Mouse (Mus musculus) midbrain, embryonic 14.5 days (tissue): ENCODE data around the gene Fn1. TPM values are rescaled to one million over a fixed set of nuclear protein-coding genes. Genes with fewer than 3 reads are reported as not detected.
A peak's percentile ranks its signal among the peaks of the same experiment; 100 is the strongest.

Source experiments
- ATAC-seq: fragments of 200-750 bp; cut with Nextera tagmentation; 2 replicates; pipeline ENCODE4 v1.8.0; 2017; ENCODE audit warnings: moderate number of reproducible peaks, moderate library complexity; ENCODE audit not compliant: low FRiP score, low TSS enrichment
- DNase-seq: peaks from one replicate; pipeline ENCODE4 v3.0.0-alpha.2; 2015
- H3K27ac ChIP-seq: fragments of 300-500 bp; sonication (generic); replicated peaks from 2 replicates; pipeline ENCODE4 v1.5.1; 2014; ENCODE audit warnings: mild to moderate bottlenecking, low read depth, low read length, moderate library complexity
- H3K27me3 ChIP-seq: fragments of 300-500 bp; sonication (generic); 2 replicates; pipeline ENCODE4 v1.6.1; 2014; ENCODE audit warnings: low read length, control low read depth, mixed read lengths; ENCODE audit not compliant: control insufficient read depth, insufficient read depth
- H3K36me3 ChIP-seq: fragments of 300-500 bp; sonication (generic); 2 replicates; pipeline ENCODE4 v1.6.1; 2014; ENCODE audit warnings: low read length, control low read depth; ENCODE audit not compliant: control insufficient read depth, insufficient read depth
- H3K4me1 ChIP-seq: fragments of 300-500 bp; sonication (generic); 2 replicates; pipeline ENCODE4 v1.6.1; 2014; ENCODE audit warnings: mild to moderate bottlenecking, antibody characterized with exemption, low read length, control low read depth; ENCODE audit not compliant: control insufficient read depth, insufficient read depth
- H3K4me2 ChIP-seq: fragments of 300-500 bp; sonication (generic); 2 replicates; pipeline ENCODE4 v1.6.1; 2014; ENCODE audit warnings: mild to moderate bottlenecking, low read length, moderate library complexity
- H3K4me3 ChIP-seq: fragments of 300-500 bp; sonication (generic); replicated peaks from 2 replicates; pipeline ENCODE4 v1.5.1; 2014; ENCODE audit warnings: low read depth, low read length
- H3K9ac ChIP-seq: fragments of 300-500 bp; sonication (generic); replicated peaks from 2 replicates; pipeline ENCODE4 v1.6.1; 2014; ENCODE audit warnings: mild to moderate bottlenecking, low read length, moderate library complexity
- H3K9me3 ChIP-seq: fragments of 300-500 bp; sonication (generic); 2 replicates; pipeline ENCODE4 v1.6.1; 2016; ENCODE audit warnings: low read length, control low read depth, mixed read lengths; ENCODE audit not compliant: control insufficient read depth
- WGBS: fragments of 180-500 bp; shearing (Covaris S2); extraction: QIAGEN DNeasy Blood & Tissue Kit; methylation state at CpG from one replicate; pipeline ENCODE4 v1.1.7; 2014; 5-methylcytosine and 5-hydroxymethylcytosine counted together
- polyA plus RNA-seq: library from polyadenylated mRNA; unstranded; fragments of >200 nt; fragmentation: Nextera tagmentation; extraction: Ambion mirVana; gene quantifications from 2 replicates; pipeline ENCODE4 v1.2.1, GENCODE M21; 2014

Fn1 gene
- 13.9 and 33.0 TPM in 2 replicates for polyA plus RNA-seq

DNA sequence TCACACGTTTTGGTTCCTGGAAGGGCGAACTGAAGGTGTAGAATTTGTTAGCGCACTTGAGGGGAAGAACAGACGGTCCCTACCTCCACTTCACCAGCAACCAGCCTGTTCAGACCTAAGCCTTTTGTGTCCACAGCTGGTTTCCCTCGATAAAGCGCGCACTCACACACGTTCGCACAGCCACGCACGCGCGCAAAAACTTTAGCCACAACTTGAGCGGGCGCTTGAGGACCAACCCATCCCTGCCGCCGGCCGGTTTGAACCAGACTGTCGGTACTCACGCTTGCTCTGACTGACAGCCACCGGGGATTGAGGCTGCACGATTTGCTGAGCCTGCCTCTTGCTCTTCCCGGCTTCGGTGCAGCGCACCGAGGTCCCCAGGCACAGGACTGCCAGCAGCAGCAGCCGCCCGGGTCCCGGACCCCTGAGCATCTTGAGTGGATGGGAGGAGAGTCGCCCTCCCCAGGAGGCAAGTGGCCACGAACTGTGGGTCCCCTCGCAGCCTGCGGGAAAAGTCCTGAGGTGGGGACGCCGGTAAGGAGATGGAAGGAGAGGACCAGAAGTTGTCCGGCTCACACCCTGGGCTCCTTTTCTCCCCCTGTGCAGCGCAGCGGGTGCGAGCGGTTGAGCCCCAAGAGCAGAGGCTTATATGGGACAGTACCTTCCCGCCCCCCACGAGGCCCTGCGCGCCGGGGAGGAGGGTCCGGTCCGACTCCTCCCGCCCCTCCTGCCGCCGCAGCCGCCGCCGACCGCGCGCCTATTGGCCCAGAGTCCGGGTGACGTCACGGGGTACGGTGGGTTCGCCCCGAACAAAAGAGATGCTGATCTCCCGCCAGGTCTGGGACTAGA is at the start of gene Fn1:
TSS of gene Fn1 (minus strand) at position 650 of the 849 bp plus-strand sequence.
- ATAC-seq (peak; percentile 93), DNase-seq (peak; percentile 93)
- Histone ChIP-seq H3K36me3 (no peaks in the 10 kb centered on the region), H3K9me3 (no peaks in the 10 kb centered on the region), H3K27ac (0 out of 2 replicates have a peak within 1 kb of the TSS, but pooled peaks have one; percentile 22), H3K4me1 (0 out of 2 replicates have a peak, but pooled peaks cover 4% of the 10 kb centered on the region), H3K9ac (peak within 1 kb of the TSS; percentile 59), H3K4me3 (peak within 1 kb of the TSS; percentile 65), H3K4me2 (peak within 1 kb of the TSS; percentile 92), H3K27me3 (peaks cover 15% of the 10 kb centered on the region; the same call in 1 of the 2 replicates)
- under 1% methylated on average over 61 of the region's 63 CpGs for WGBS

DNA sequence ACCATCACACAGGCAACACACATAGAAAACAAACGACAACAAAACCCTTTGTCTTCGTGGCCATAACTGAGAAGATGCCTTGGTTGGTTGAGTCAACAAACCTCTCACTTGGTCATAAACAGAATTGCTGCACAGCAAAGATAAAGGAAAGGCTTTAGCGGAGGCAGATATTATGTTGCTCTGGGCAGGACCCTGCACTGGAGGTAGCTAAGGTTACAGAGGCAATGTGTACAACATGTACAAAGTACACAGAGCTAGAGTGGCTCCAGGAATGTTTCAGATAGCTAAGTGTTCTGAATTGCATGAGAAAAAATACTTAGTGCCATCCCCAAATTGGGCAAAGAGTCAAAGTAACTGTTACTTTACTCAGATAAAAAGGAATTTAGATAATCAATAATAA is 43.1 kb upstream of the Fn1 start:
- H3K4me1 ChIP-seq = no peaks in the 10 kb centered on the region
- no peak overlapping the region for H3K27ac ChIP-seq
- H3K9me3 ChIP-seq = no peaks in the 10 kb centered on the region
- H3K27me3 ChIP-seq = no peaks in the 10 kb centered on the region
- no peaks in the 10 kb centered on the region for H3K36me3 ChIP-seq
- 94% methylated on average over 3 of the region's 3 CpGs for WGBS
- H3K4me2 ChIP-seq = no peak overlapping the region
- DNase-seq = no peak
- no peak for ATAC-seq
- no peak overlapping the region for H3K4me3 ChIP-seq
- no peak overlapping the region for H3K9ac ChIP-seq

DNA sequence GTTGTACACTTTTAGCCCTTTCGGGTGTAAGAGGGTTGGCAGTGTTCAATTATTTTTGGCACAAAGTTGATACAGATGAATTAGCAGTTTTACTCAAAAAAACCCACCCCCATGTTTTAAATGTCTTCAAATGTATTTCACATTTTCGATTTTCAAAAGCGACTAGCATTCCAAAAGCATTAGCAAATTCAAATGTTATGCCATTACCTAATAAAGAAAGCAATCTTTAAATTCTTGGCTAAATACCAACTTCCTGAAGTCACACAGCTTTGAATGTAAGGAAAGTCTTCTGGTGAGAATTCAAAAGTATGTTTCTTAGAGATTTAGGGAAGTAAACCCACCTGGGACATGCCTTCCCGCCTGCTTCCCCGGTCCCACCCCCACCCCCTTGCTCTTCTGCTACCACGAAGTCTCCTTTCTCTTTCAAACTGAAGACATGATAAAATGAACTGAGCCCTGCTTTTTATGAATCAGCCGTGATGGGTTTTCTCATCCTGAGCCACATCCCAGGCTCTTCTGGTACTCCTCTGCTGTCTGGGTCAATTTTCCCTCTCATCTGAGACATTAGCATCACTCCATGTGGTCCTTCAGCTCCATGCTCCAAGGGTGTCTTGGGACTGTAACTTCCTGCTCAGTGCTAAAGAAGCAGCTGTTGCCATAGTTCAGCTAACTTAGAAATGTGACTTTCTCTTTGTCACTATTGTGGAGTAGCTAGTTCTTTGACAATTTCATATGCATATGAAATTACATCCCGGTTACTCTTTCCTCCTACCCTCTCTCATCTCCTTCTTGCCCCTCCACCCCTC is 38.7 kb upstream of the Fn1 start:
- 80% methylated on average over 8 of the region's 8 CpGs for WGBS
- Histone ChIP-seq H3K4me3 (no peak overlapping the region), H3K27me3 (no peaks in the 10 kb centered on the region), H3K9ac (no peak overlapping the region), H3K4me2 (no peak overlapping the region), H3K4me1 (no peaks in the 10 kb centered on the region), H3K9me3 (no peaks in the 10 kb centered on the region), H3K27ac (no peak overlapping the region), H3K36me3 (no peaks in the 10 kb centered on the region)
- DNase-seq = no peak
- no peak for ATAC-seq

DNA sequence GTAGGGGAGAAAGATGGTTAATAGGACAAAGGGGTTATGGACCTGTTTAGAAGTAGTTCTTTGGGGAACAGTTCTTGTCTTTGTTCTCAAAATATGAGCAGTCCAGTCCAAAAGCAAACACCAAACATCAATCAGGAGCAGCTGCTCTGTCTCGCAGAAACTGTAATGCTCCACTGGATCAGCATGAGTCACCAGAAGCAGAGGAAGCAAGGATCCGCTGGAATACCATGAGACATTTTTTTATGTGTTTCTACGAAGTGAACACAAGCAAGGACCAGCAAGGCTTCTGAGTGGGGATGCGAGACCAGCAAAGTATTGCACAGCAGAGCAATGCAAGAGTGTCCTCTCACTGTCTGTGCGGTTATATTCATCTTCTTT is 35.9 kb upstream of the Fn1 start:
- Histone ChIP-seq H3K4me1 (no peaks in the 10 kb centered on the region), H3K9ac (no peak overlapping the region), H3K4me3 (no peak overlapping the region), H3K4me2 (no peak overlapping the region), H3K36me3 (no peaks in the 10 kb centered on the region), H3K9me3 (no peaks in the 10 kb centered on the region), H3K27me3 (no peaks in the 10 kb centered on the region), H3K27ac (no peak overlapping the region)
- 91% methylated on average over 5 of the region's 5 CpGs for WGBS
- ATAC-seq (no peak), DNase-seq (no peak)

DNA sequence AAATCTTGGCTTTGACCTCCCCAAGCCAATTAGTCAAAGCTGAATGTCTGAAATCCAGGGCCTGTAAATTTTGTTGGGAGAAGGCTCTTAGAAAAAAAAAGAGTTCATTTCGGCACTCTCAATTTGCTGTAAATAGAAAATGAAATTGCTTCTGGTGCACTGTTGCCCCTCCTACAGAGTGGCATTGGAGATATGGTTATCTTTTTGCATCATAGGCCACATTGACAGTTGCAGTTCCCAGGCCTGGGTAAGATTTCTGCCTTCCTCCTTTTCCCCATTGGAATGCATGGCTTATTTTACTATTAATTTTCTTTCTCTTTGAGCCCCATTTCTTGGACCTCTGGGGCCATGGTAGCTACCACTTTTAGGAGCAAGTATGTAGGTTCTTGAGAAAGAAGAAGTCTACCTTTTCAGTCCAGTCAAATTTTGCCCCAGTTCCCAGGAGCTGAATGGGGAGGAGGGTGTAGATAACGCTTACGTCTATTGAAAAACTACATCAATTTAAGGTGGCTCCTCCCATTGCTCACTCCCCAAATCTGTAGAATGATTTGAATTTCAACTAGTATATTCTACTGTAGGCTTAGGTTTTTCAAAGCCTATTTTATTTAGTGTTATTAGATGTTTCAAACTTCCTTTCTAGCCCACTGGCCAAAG is 35.4 kb upstream of the Fn1 start:
- H3K27me3 ChIP-seq = no peaks in the 10 kb centered on the region
- H3K4me1 ChIP-seq = no peaks in the 10 kb centered on the region
- no peak overlapping the region for H3K4me2 ChIP-seq
- DNase-seq (no peak), ATAC-seq (no peak)
- H3K9me3 ChIP-seq = no peaks in the 10 kb centered on the region
- no peak overlapping the region for H3K4me3 ChIP-seq
- 92% methylated on average over 3 of the region's 3 CpGs for WGBS
- no peak overlapping the region for H3K9ac ChIP-seq
- no peaks in the 10 kb centered on the region for H3K36me3 ChIP-seq
- no peak overlapping the region for H3K27ac ChIP-seq

DNA sequence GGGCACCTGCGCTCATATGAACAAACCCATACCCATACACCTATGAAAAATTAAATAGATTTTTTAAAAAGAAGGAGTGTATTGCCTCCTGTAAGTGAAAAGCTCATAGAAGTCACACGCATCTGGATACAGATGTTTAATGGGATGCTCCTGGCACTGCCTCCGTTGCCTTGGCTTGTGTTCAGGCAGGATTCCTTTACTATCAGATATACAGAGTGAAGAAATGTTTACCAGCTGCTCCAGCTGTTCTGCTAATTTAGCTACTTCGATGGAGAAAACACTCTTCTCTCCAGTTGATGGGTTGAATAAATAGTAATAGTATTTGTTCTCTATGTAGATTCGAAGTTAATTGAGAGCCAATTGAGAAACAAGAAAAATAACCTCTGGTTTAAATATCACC is 33.8 kb upstream of the Fn1 start:
- no peak overlapping the region for H3K27ac ChIP-seq
- 95% methylated on average over 5 of the region's 5 CpGs for WGBS
- DNase-seq (no peak), ATAC-seq (no peak)
- H3K27me3 ChIP-seq = no peaks in the 10 kb centered on the region
- H3K4me2 ChIP-seq = no peak overlapping the region
- no peaks in the 10 kb centered on the region for H3K4me1 ChIP-seq
- no peak overlapping the region for H3K4me3 ChIP-seq
- H3K9me3 ChIP-seq = no peaks in the 10 kb centered on the region
- no peak overlapping the region for H3K9ac ChIP-seq
- H3K36me3 ChIP-seq = no peaks in the 10 kb centered on the region

DNA sequence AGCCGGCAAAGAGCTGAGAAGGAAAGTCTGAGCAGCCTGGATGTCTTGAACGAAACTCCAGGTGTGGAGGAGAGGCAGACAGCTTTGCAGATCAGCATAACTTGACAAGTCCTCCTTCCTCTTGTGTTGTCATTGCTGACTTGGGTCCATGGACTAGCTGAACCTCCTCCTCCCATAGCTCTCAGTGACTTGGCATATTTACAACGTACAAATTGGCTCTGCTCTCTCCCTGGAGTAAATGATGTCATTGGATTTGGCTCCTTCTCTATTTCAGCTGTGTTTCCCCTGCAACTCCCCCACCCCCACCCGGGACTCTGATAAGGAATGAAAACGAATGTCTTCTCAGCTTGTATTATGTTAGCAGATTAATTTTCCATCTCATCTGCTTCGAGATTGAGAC is 30.7 kb upstream of the Fn1 start:
- DNase-seq (peak; percentile 18), ATAC-seq (no peak)
- Histone ChIP-seq H3K4me3 (no peak overlapping the region), H3K36me3 (no peaks in the 10 kb centered on the region), H3K9ac (no peak overlapping the region), H3K4me1 (no peaks in the 10 kb centered on the region), H3K27me3 (no peaks in the 10 kb centered on the region), H3K4me2 (no peak overlapping the region), H3K9me3 (no peaks in the 10 kb centered on the region), H3K27ac (no peak overlapping the region)
- 72% methylated on average over 6 of the region's 6 CpGs for WGBS

DNA sequence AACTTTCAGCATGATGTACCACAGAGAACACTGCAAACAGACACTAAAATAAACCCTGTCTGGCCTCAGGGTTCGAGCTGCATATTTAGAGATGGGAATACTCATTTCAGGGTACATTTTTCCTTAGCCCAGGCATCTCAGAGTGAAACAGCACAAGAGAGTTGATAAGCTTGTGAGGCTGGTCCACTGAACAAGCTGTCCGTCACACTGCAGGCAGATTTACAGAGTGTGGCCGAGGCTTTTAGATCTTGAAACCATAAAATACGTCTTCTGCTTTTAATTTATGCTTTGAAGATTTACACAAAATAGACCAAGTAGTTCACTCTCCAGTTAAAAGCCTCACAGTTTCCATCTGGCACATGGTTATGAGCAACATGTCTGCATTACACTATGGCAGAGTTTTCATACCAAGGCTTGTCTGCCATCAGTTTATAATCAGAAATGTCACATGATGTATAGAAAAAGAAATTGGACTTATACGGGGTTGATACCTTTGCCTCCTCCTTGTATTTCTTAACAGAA is 29.3 kb upstream of the Fn1 start:
- no peak for DNase-seq
- no peak for ATAC-seq
- H3K27ac ChIP-seq = no peak overlapping the region
- no peaks in the 10 kb centered on the region for H3K36me3 ChIP-seq
- H3K9me3 ChIP-seq = no peaks in the 10 kb centered on the region
- no peaks in the 10 kb centered on the region for H3K27me3 ChIP-seq
- no peak overlapping the region for H3K4me2 ChIP-seq
- H3K9ac ChIP-seq = no peak overlapping the region
- no peak overlapping the region for H3K4me3 ChIP-seq
- H3K4me1 ChIP-seq = no peaks in the 10 kb centered on the region
- 56% methylated on average over 5 of the region's 5 CpGs for WGBS
